Mouse (Mus musculus): Measurements from ENCODE around the gene Cluap1. TPM values are rescaled to one million over a fixed set of nuclear protein-coding genes. Genes with fewer than 3 reads are reported as not detected.
A peak's percentile ranks its signal among the peaks of the same experiment; 100 is the strongest.
"Not testable (repeated sequence)": the region's sequence is repeated elsewhere in the genome, so short reads cannot be mapped to it uniquely, and the experiment has no call there.

Cluap1 gene
- total and polyA plus RNA-seq, 3 experiments, result 4.9 to 10.9 (median 9.7) TPM

GRCm38 (mm10) chr16:3951141-3951540 lies 42.5 kb downstream of the Cluap1 start:
- no peak overlapping the region for H3K9ac ChIP-seq (ENCODE audit: low read depth, low read length)
- WGBS, result 95% methylated on average over 1 of the region's 1 CpGs
- no peak for DNase-seq
- no peaks in the 10 kb centered on the region for H3K27me3 ChIP-seq (ENCODE audit: control insufficient read depth, insufficient read depth, low read length)
- H3K27ac ChIP-seq, result no peak overlapping the region
- H3K4me3 ChIP-seq, result no peak overlapping the region
- no peaks in the 10 kb centered on the region for H3K79me2 ChIP-seq (replicated peaks; ENCODE audit: control insufficient read depth, insufficient read depth, low read length)
- no peaks in the 10 kb centered on the region for H3K4me1 ChIP-seq (ENCODE audit: control insufficient read depth, insufficient read depth, low read length)
- no peak for TF ChIP-seq CTCF (IDR thresholded peaks at IDR 0.05)
- no peaks in the 10 kb centered on the region for H3K36me3 ChIP-seq (ENCODE audit: control insufficient read depth, insufficient read depth, low read length)
- intact Hi-C loops (cut with DNase I), result no loop called here

GRCm38 (mm10) chr16:3956369-3956768 lies 47.8 kb downstream of the Cluap1 start:
- intact Hi-C loops (cut with DNase I), result no loop called here
- Histone ChIP-seq H3K4me3 (no peak overlapping the region), H3K4me1 (ENCODE audit: control insufficient read depth, insufficient read depth, low read length) (peaks cover 2% of the 10 kb centered on the region), H3K9ac (ENCODE audit: low read depth, low read length) (no peak overlapping the region), H3K27me3 (ENCODE audit: control insufficient read depth, insufficient read depth, low read length) (no peaks in the 10 kb centered on the region), H3K36me3 (ENCODE audit: control insufficient read depth, insufficient read depth, low read length) (no peaks in the 10 kb centered on the region), H3K27ac (no peak overlapping the region), H3K79me2 (replicated peaks; ENCODE audit: control insufficient read depth, insufficient read depth, low read length) (no peaks in the 10 kb centered on the region)
- 59% methylated on average over 6 of the region's 6 CpGs for WGBS
- peak in 1 of 2 experiments; percentile 65 for DNase-seq
- TF ChIP-seq EP300 (IDR thresholded peaks at IDR 0.05; ENCODE audit: insufficient read depth, low read depth, low read length) (no peak), POLR2A (IDR thresholded peaks at IDR 0.05; ENCODE audit: insufficient read depth, low read depth, low read length) (no peak), CTCF (IDR thresholded peaks at IDR 0.05) (no peak)

GRCm38 (mm10) chr16:3959261-3959660 lies 50.7 kb downstream of the Cluap1 start:
- no peak overlapping the region for H3K9ac ChIP-seq (ENCODE audit: low read depth, low read length)
- intact Hi-C loops (cut with DNase I), result no loop called here
- peaks cover 2% of the 10 kb centered on the region for H3K4me1 ChIP-seq (ENCODE audit: control insufficient read depth, insufficient read depth, low read length)
- peak in 1 of 2 experiments; percentile 32 for DNase-seq
- no peak overlapping the region for H3K4me3 ChIP-seq
- no peaks in the 10 kb centered on the region for H3K36me3 ChIP-seq (ENCODE audit: control insufficient read depth, insufficient read depth, low read length)
- 38% methylated on average over 2 of the region's 2 CpGs for WGBS
- H3K79me2 ChIP-seq (replicated peaks; ENCODE audit: control insufficient read depth, insufficient read depth, low read length), result no peaks in the 10 kb centered on the region
- H3K27me3 ChIP-seq (ENCODE audit: control insufficient read depth, insufficient read depth, low read length), result no peaks in the 10 kb centered on the region
- TF ChIP-seq EP300 (IDR thresholded peaks at IDR 0.05; ENCODE audit: insufficient read depth, low read depth, low read length) (no peak), CTCF (IDR thresholded peaks at IDR 0.05) (no peak), POLR2A (IDR thresholded peaks at IDR 0.05; ENCODE audit: insufficient read depth, low read depth, low read length) (no peak)
- no peak overlapping the region; the same call in 1 of the 2 replicates for H3K27ac ChIP-seq

GRCm38 (mm10) chr16:3964990-3965389 lies 56.4 kb downstream of the Cluap1 start:
- 69% methylated on average over 10 of the region's 10 CpGs for WGBS
- Histone ChIP-seq H3K27me3 (ENCODE audit: control insufficient read depth, insufficient read depth, low read length) (no peaks in the 10 kb centered on the region), H3K9ac (ENCODE audit: low read depth, low read length) (no peak overlapping the region), H3K79me2 (replicated peaks; ENCODE audit: control insufficient read depth, insufficient read depth, low read length) (no peaks in the 10 kb centered on the region), H3K4me1 (ENCODE audit: control insufficient read depth, insufficient read depth, low read length) (no peaks in the 10 kb centered on the region), H3K4me3 (no peak overlapping the region), H3K36me3 (ENCODE audit: control insufficient read depth, insufficient read depth, low read length) (no peaks in the 10 kb centered on the region), H3K27ac (no peak overlapping the region)
- intact Hi-C loops (cut with DNase I), result no loop called here
- no peak for DNase-seq
- TF ChIP-seq CTCF (IDR thresholded peaks at IDR 0.05), result no peak
- no peak for TF ChIP-seq EP300 (IDR thresholded peaks at IDR 0.05; ENCODE audit: insufficient read depth, low read depth, low read length)
- no peak for TF ChIP-seq POLR2A (IDR thresholded peaks at IDR 0.05; ENCODE audit: insufficient read depth, low read depth, low read length)

- 12% methylated on average over 1 of the region's 3 CpGs for WGBS
- Histone ChIP-seq H3K27me3 (ENCODE audit: control insufficient read depth, insufficient read depth, low read length) (no peaks in the 10 kb centered on the region), H3K4me1 (ENCODE audit: control insufficient read depth, insufficient read depth, low read length) (no peaks in the 10 kb centered on the region)
These were observed 56.9 kb downstream of the Cluap1 start for GRCm38 (mm10) chr16:3965534-3965933.

GRCm38 (mm10) chr16:3974456-3974855 lies 65.9 kb downstream of the Cluap1 start:
- intact Hi-C loops (cut with DNase I); H3K27ac ChIP-seq; H3K9ac ChIP-seq (ENCODE audit: low read depth, low read length); H3K4me1 ChIP-seq (ENCODE audit: control insufficient read depth, insufficient read depth, low read length); H3K36me3 ChIP-seq (ENCODE audit: control insufficient read depth, insufficient read depth, low read length); DNase-seq; H3K27me3 ChIP-seq (ENCODE audit: control insufficient read depth, insufficient read depth, low read length); H3K4me3 ChIP-seq; H3K79me2 ChIP-seq (replicated peaks; ENCODE audit: control insufficient read depth, insufficient read depth, low read length): not testable (repeated sequence)
- 94% methylated on average over 19 of the region's 19 CpGs for WGBS

More at GRCm38 (mm10) chr16:3965534-3965933, 56.9 kb downstream of the Cluap1 start:
- Histone ChIP-seq H3K27ac (no peak overlapping the region), H3K79me2 (replicated peaks; ENCODE audit: control insufficient read depth, insufficient read depth, low read length) (no peaks in the 10 kb centered on the region), H3K36me3 (ENCODE audit: control insufficient read depth, insufficient read depth, low read length) (no peaks in the 10 kb centered on the region), H3K9ac (ENCODE audit: low read depth, low read length) (no peak overlapping the region), H3K4me3 (no peak overlapping the region)
- intact Hi-C loops (cut with DNase I), result no loop called here
- TF ChIP-seq POLR2A (IDR thresholded peaks at IDR 0.05; ENCODE audit: insufficient read depth, low read depth, low read length) (no peak), CTCF (IDR thresholded peaks at IDR 0.05) (no peak), EP300 (IDR thresholded peaks at IDR 0.05; ENCODE audit: insufficient read depth, low read depth, low read length) (no peak)
- no peak for DNase-seq
